ENCODE assay signal across 14 mouse cellular contexts in genomic region chr2:180322674-180323355, GRCm38 (mm10). TPM values are rescaled to one million over a fixed set of nuclear protein-coding genes. Genes with fewer than 3 reads are reported as not detected.
DNase-seq lines count a peak whose midpoint lies in the region; ATAC-seq and TF ChIP-seq lines count a peak whose summit lies in the region.
"Had no signal": no experiment of that assay in that cellular context is flagged by ENCODE, and none has a peak within 500 bp of the region (broad histone marks: within the 10 kb centered on the region; RNA-seq: fewer than 3 reads in every experiment).

No protein-coding gene starts in this region.

- WGBS in hindbrain, postnatal 0 days = 28% methylated on average over 14 of the region's 14 CpGs
- 32% methylated on average over 14 of the region's 14 CpGs for WGBS in hindbrain, embryonic 14.5 days
- WGBS in neural tube, embryonic 15.5 days = 41% methylated on average over 14 of the region's 14 CpGs
- whole genome bisulfite sequencing in liver, embryonic 13.5 days (ENCODE audit: insufficient replicate concordance) = 38% methylated on average over 14 of the region's 14 CpGs

- no peak for TF ChIP-seq CTCF in hindbrain, postnatal 0 days (IDR thresholded peaks at IDR 0.05; ENCODE audit: low read depth)

- H3K4me3 ChIP-seq in hindbrain, postnatal 0 days (ENCODE audit: low read length) = no peak overlapping the region
- H3K4me3 ChIP-seq in hindbrain, embryonic 14.5 days (replicated peaks; ENCODE audit: low read length) = no peak overlapping the region
- no peak overlapping the region for H3K4me3 ChIP-seq in neural tube, embryonic 15.5 days (replicated peaks)
- H3K4me3 ChIP-seq in liver, embryonic 13.5 days (replicated peaks) = no peak overlapping the region
- H3K4me3 ChIP-seq: erythroblast, embryonic 14.5 days had no signal

- no peak overlapping the region for H3K27ac ChIP-seq in hindbrain, postnatal 0 days
- H3K27ac ChIP-seq in hindbrain, embryonic 14.5 days = no peak overlapping the region
- no peak overlapping the region for H3K27ac ChIP-seq in neural tube, embryonic 15.5 days (replicated peaks)
- H3K27ac ChIP-seq in liver, embryonic 13.5 days = no peak overlapping the region

- peak; percentile 38; the same call in 1 of the 2 replicates for ATAC-seq in hindbrain, postnatal 0 days
- no peak for ATAC-seq in hindbrain, embryonic 14.5 days (ENCODE audit: low FRiP score)
- ATAC-seq in neural tube, embryonic 15.5 days (ENCODE audit: low FRiP score) = no peak
- ATAC-seq in liver, embryonic 13.5 days (ENCODE audit: low read depth) = 0 out of 2 replicates have a peak, but pooled peaks have one; percentile 35
- ATAC-seq: inflammation-experienced regulatory T-cells, adult 6 months had no signal

- no peaks in the 10 kb centered on the region for H3K27me3 ChIP-seq in hindbrain, postnatal 0 days (ENCODE audit: insufficient read depth, low read length)
- H3K27me3 ChIP-seq in hindbrain, embryonic 14.5 days (ENCODE audit: control insufficient read depth, insufficient read depth, low read length) = no peaks in the 10 kb centered on the region
- H3K27me3 ChIP-seq in neural tube, embryonic 15.5 days (replicated peaks) = no peaks in the 10 kb centered on the region
- no peaks in the 10 kb centered on the region for H3K27me3 ChIP-seq in liver, embryonic 13.5 days

- H3K9ac ChIP-seq in hindbrain, postnatal 0 days (replicated peaks; ENCODE audit: low read length) = no peak overlapping the region
- no peak overlapping the region for H3K9ac ChIP-seq in hindbrain, embryonic 14.5 days
- no peak overlapping the region for H3K9ac ChIP-seq in neural tube, embryonic 15.5 days (replicated peaks)
- H3K9ac ChIP-seq in liver, embryonic 13.5 days = no peak overlapping the region

- no peak overlapping the region for H3K4me2 ChIP-seq in hindbrain, postnatal 0 days (ENCODE audit: low read depth, low read length)
- H3K4me2 ChIP-seq in hindbrain, embryonic 14.5 days (replicated peaks) = no peak overlapping the region
- no peak overlapping the region for H3K4me2 ChIP-seq in neural tube, embryonic 15.5 days
- H3K4me2 ChIP-seq in liver, embryonic 13.5 days = no peak overlapping the region

- no peaks in the 10 kb centered on the region for H3K4me1 ChIP-seq in hindbrain, postnatal 0 days (ENCODE audit: insufficient read depth, low read length)
- no peaks in the 10 kb centered on the region for H3K4me1 ChIP-seq in hindbrain, embryonic 14.5 days (replicated peaks; ENCODE audit: control insufficient read depth, insufficient read depth, low read length)
- no peaks in the 10 kb centered on the region for H3K4me1 ChIP-seq in neural tube, embryonic 15.5 days
- peaks cover 5% of the 10 kb centered on the region for H3K4me1 ChIP-seq in liver, embryonic 13.5 days (replicated peaks)

- no peaks in the 10 kb centered on the region for H3K9me3 ChIP-seq in hindbrain, postnatal 0 days (ENCODE audit: low read length)
- no peaks in the 10 kb centered on the region for H3K9me3 ChIP-seq in hindbrain, embryonic 14.5 days (ENCODE audit: control insufficient read depth, low read length)
- H3K9me3 ChIP-seq in neural tube, embryonic 15.5 days (replicated peaks) = no peaks in the 10 kb centered on the region
- H3K9me3 ChIP-seq in liver, embryonic 13.5 days (replicated peaks) = no peaks in the 10 kb centered on the region

- no peak for DNase-seq in hindbrain, postnatal 0 days (ENCODE audit: low spot score)
- DNase-seq in hindbrain, embryonic 14.5 days (ENCODE audit: low spot score) = no peak
- peak; percentile 47 for DNase-seq in neural tube, embryonic 10.5 days (ENCODE audit: extremely low spot score, low spot score)
- no peak for DNase-seq in liver, embryonic 13.5 days
- DNase-seq in yolk sac, embryonic 10.5 days (ENCODE audit: low spot score) = peak; percentile 68
- DNase-seq in ovary, postnatal 10 days (ENCODE audit: low spot score) = no peak
- DNase-seq in gastrocnemius, adult 8-10 months (ENCODE audit: low spot score in 2 of 2) = no peak
- DNase-seq: cerebellum, adult 9-11 months; gastrocnemius, postnatal 14 days; left cerebral cortex, postnatal 4 days; right cerebral cortex, adult 18-20 months had no signal

- H3K36me3 ChIP-seq in hindbrain, postnatal 0 days (ENCODE audit: insufficient read depth, low read length) = no peaks in the 10 kb centered on the region
- no peaks in the 10 kb centered on the region for H3K36me3 ChIP-seq in hindbrain, embryonic 14.5 days (replicated peaks; ENCODE audit: control insufficient read depth, insufficient read depth)
- no peaks in the 10 kb centered on the region for H3K36me3 ChIP-seq in neural tube, embryonic 15.5 days
- no peaks in the 10 kb centered on the region for H3K36me3 ChIP-seq in liver, embryonic 13.5 days

RNA-seq across cellular contexts. Expression of gene Gata5, which starts 11.7 kb away (rescaled TPM):
- total RNA-seq in hindbrain, postnatal 0 days (2014; rRNA removed) = not detected in 2 replicates
- polyA plus RNA-seq in hindbrain, postnatal 0 days (2015; fragmentation: Nextera tagmentation; extraction: Ambion mirVana) = not detected in 2 replicates
- polyA plus RNA-seq in hindbrain, embryonic 14.5 days (2014; fragmentation: Nextera tagmentation; extraction: Ambion mirVana) = 0.05 TPM in 1 of 2 replicates, not detected in the other
- 0.04 and 0.14 TPM in 2 replicates for polyA plus RNA-seq in neural tube, embryonic 15.5 days (2015; fragmentation: Nextera tagmentation; extraction: Ambion mirVana)
- polyA plus RNA-seq in liver, embryonic 13.5 days (2015; fragmentation: Nextera tagmentation; extraction: Ambion mirVana) = 0.76 and 0.90 TPM in 2 replicates
- not detected for total RNA-seq in gastrocnemius, adult 8-10 months (2022)
- total RNA-seq: gastrocnemius, postnatal 14 days; left cerebral cortex, postnatal 4 days had no signal
- polyA plus RNA-seq: erythroblast, embryonic 14.5 days; inflammation-experienced regulatory T-cells, adult 6 months had no signal

RNA-seq across cellular contexts. Expression of gene Rbbp8nl, which starts 33.1 kb away (rescaled TPM):
- not detected in 2 replicates for total RNA-seq in hindbrain, postnatal 0 days (2014; rRNA removed)
- polyA plus RNA-seq in hindbrain, postnatal 0 days (2015; fragmentation: Nextera tagmentation; extraction: Ambion mirVana) = not detected in 2 replicates
- not detected in 2 replicates for polyA plus RNA-seq in hindbrain, embryonic 14.5 days (2014; fragmentation: Nextera tagmentation; extraction: Ambion mirVana)
- 0.40 TPM in 1 of 2 replicates, not detected in the other for polyA plus RNA-seq in neural tube, embryonic 15.5 days (2015; fragmentation: Nextera tagmentation; extraction: Ambion mirVana)
- polyA plus RNA-seq in liver, embryonic 13.5 days (2015; fragmentation: Nextera tagmentation; extraction: Ambion mirVana) = not detected in 2 replicates
- total RNA-seq in gastrocnemius, adult 8-10 months (2022) = not detected
- total RNA-seq: gastrocnemius, postnatal 14 days; left cerebral cortex, postnatal 4 days had no signal
- polyA plus RNA-seq: erythroblast, embryonic 14.5 days; inflammation-experienced regulatory T-cells, adult 6 months had no signal

RNA-seq across cellular contexts. Expression of gene Cables2, which starts 49.5 kb away (rescaled TPM):
- 56.8 and 60.5 TPM in 2 replicates for total RNA-seq in hindbrain, postnatal 0 days (2014; rRNA removed)
- 25.1 and 26.4 TPM in 2 replicates for polyA plus RNA-seq in hindbrain, postnatal 0 days (2015; fragmentation: Nextera tagmentation; extraction: Ambion mirVana)
- 40.6 and 40.9 TPM in 2 replicates for polyA plus RNA-seq in hindbrain, embryonic 14.5 days (2014; fragmentation: Nextera tagmentation; extraction: Ambion mirVana)
- polyA plus RNA-seq in neural tube, embryonic 15.5 days (2015; fragmentation: Nextera tagmentation; extraction: Ambion mirVana) = 21.2 and 25.6 TPM in 2 replicates
- polyA plus RNA-seq in liver, embryonic 13.5 days (2015; fragmentation: Nextera tagmentation; extraction: Ambion mirVana) = 4.2 and 4.4 TPM in 2 replicates
- 10 to 100 TPM in 1 of 4 experiments, 1 to 10 TPM in 3; 8.1 to 10.8 (median 9.0) TPM for total RNA-seq in gastrocnemius, adult 8-10 months (2022)

Comparison
In these comparisons a context has a peak if more than half of its experiments do, and no peak if none do; other contexts are left out.
1. ATAC-seq: peak in hindbrain, postnatal 0 days (single experiment) and liver, embryonic 13.5 days (single experiment); none in hindbrain, embryonic 14.5 days (single experiment) and neural tube, embryonic 15.5 days (single experiment).
2. DNase-seq: peak in neural tube, embryonic 10.5 days (single experiment) and yolk sac, embryonic 10.5 days (single experiment); none in hindbrain, postnatal 0 days (single experiment), hindbrain, embryonic 14.5 days (single experiment), liver, embryonic 13.5 days (single experiment), ovary, postnatal 10 days (single experiment) and gastrocnemius, adult 8-10 months (0 of 2).